7 mouse cellular contexts compared by ENCODE assay signal in the genomic region with DNA sequence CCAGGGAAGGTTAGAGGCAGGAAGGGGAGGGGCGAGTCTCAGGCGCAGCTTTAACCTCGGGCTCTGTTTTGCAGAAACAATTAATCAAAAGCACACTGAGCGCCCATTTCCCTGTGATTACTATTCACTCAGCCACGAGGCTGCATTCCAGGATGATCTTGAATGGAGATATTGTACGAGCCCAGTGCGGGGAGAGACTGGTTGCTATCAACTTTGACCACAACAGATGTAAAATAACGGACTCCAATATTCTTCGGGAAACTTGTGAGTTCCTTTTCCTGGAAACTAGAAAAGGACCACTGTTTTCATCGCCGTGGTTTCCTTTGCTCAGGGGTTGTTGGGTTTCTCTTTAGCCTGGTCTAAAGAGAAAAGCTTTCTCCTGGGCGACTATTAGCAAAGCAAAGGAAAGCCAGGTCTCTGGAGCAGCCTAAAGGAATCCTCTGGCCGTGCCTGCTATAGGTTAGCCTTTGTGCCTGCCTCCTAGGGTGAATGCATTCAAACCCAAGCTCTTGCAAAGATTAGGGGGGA.
DNase-seq lines count a peak whose midpoint lies in the region; ATAC-seq lines count a peak whose summit lies in the region.

No protein-coding gene starts in this region.

- H3K27ac ChIP-seq in hindbrain, embryonic 11.5 days (ENCODE audit: low read depth, low read length) = peak overlapping the region; percentile 80
- H3K27ac ChIP-seq in midbrain, embryonic 10.5 days (replicated peaks) = peak overlapping the region; percentile 91

- peak; percentile 87 for DNase-seq in ES-CJ7 (ENCODE audit: low read depth, low spot score)
- DNase-seq in brain, adult 2 months (ENCODE audit: low read depth, low spot score) = peak; percentile 33
- DNase-seq in hindbrain, embryonic 11.5 days (ENCODE audit: low spot score) = peak; percentile 60
- peak; percentile 60 for DNase-seq in midbrain, embryonic 10.5 days (ENCODE audit: low spot score)
- DNase-seq in cerebellum, postnatal 36 days = no peak
- DNase-seq in adrenal gland, adult 2 months = no peak

- peaks cover 8% of the 10 kb centered on the region for H3K4me1 ChIP-seq in hindbrain, embryonic 11.5 days (replicated peaks; ENCODE audit: control insufficient read depth, insufficient read depth, low read length)
- H3K4me1 ChIP-seq in midbrain, embryonic 10.5 days = peaks cover 47% of the 10 kb centered on the region

- no peaks in the 10 kb centered on the region for H3K36me3 ChIP-seq in hindbrain, embryonic 11.5 days (ENCODE audit: control insufficient read depth, insufficient read depth, low read length)
- H3K36me3 ChIP-seq in midbrain, embryonic 10.5 days = no peaks in the 10 kb centered on the region

- 4% methylated on average over 13 of the region's 13 CpGs for WGBS in hindbrain, embryonic 11.5 days
- WGBS in midbrain, embryonic 10.5 days = 2% methylated on average over 13 of the region's 13 CpGs

- H3K4me2 ChIP-seq in hindbrain, embryonic 11.5 days (replicated peaks; ENCODE audit: low read depth, low read length) = peak overlapping the region; percentile 22

- H3K4me3 ChIP-seq in hindbrain, embryonic 11.5 days (ENCODE audit: low read depth, low read length) = no peak overlapping the region
- H3K4me3 ChIP-seq in midbrain, embryonic 10.5 days = peak overlapping the region; percentile 36; the same call in 1 of the 2 replicates

- no peaks in the 10 kb centered on the region for H3K9me3 ChIP-seq in hindbrain, embryonic 11.5 days (ENCODE audit: control insufficient read depth, low read length)
- H3K9me3 ChIP-seq in midbrain, embryonic 10.5 days (replicated peaks) = no peaks in the 10 kb centered on the region

- peak; percentile 70 for ATAC-seq in hindbrain, embryonic 11.5 days (ENCODE audit: low FRiP score)
- ATAC-seq in megakaryocyte-erythroid progenitor cell, adult 5-6 weeks (replicated peaks; ENCODE audit: low FRiP score, low TSS enrichment, poor library complexity, severe bottlenecking) = no peak

- no peaks in the 10 kb centered on the region for H3K27me3 ChIP-seq in hindbrain, embryonic 11.5 days (ENCODE audit: control insufficient read depth, insufficient read depth, low read length)
- no peaks in the 10 kb centered on the region for H3K27me3 ChIP-seq in midbrain, embryonic 10.5 days (ENCODE audit: low read depth, poor library complexity, severe bottlenecking)

- H3K9ac ChIP-seq in hindbrain, embryonic 11.5 days (ENCODE audit: low read depth, low read length) = no peak overlapping the region

Comparison
In these comparisons a context has a peak if more than half of its experiments do, and no peak if none do; other contexts are left out.
1. DNase-seq: peak in ES-CJ7 (single experiment), brain, adult 2 months (single experiment), hindbrain, embryonic 11.5 days (single experiment) and midbrain, embryonic 10.5 days (single experiment); none in cerebellum, postnatal 36 days (0 of 2) and adrenal gland, adult 2 months (single experiment).